Mouse (Mus musculus): Measurements from ENCODE around the gene Zfp358.
A peak's percentile ranks its signal among the peaks of the same experiment; 100 is the strongest.

The Zfp358 gene

DNA sequence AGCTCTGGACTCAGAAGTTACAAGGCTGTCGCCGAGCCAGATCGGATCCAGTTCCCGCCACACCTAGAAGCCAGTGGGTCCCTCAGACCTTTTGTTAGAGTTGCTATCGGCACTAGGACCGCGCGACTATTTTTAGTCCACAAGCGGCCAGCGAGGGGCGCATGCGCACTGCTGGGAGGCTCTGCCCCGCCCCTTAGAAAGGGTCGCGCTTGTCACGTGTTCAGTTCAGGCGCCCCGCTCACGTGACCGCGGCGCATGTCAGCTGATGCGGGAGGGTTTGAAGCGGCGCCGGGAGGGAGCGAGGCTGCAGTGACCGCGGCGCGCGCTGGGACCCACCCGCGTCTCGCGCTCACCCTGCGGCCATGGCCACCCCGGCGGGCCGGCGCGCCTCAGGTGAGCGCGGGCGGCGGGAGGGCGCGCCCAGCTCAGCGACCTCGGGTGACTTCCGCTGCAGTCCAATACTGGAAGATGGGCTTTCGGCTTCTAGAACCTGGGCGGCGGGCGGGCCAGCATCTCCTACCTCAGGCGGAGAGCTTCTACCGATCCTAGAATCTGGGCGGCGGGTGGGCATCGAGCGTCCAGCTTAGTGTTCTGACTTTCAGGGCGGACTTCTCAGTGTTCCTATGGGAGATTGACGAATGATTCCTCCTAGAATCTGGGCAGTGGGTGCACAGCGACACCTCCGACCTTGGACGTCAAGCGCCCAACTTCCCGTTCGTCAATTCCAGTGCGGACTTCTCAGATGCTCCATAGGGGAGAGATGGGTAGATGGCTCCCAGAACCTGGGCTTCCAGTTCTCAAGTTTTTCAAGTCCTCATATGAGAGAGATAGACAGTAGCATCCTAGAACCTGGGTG lies 7.5 kb downstream of the Zfp358 start, which contains the start of gene Mcoln1:
TSS of gene Mcoln1 (plus strand) at position 223 of the 856 bp plus-strand sequence.
- DNase-seq, result peak; percentile 99

DNA sequence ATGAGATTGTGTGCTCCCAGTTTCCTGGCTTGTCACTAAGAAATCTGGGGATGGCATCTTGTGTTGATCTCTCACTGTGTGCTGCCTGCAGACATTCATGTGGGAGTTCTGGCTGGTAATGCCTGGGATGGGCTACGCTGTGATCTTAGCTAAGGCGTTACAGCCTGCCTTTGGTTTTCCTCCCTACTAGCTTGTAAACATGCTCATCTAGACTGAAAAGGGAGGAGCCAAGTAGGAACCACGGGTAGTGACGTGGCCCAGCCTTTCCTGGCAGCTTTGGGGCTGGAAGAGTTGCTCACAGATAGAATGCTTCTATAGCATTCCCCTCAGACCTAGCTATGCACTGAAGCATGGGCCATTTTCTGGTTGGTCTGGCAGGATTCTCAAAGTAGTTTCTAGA lies 9.3 kb downstream of the Zfp358 start:
- no peak for DNase-seq

DNA sequence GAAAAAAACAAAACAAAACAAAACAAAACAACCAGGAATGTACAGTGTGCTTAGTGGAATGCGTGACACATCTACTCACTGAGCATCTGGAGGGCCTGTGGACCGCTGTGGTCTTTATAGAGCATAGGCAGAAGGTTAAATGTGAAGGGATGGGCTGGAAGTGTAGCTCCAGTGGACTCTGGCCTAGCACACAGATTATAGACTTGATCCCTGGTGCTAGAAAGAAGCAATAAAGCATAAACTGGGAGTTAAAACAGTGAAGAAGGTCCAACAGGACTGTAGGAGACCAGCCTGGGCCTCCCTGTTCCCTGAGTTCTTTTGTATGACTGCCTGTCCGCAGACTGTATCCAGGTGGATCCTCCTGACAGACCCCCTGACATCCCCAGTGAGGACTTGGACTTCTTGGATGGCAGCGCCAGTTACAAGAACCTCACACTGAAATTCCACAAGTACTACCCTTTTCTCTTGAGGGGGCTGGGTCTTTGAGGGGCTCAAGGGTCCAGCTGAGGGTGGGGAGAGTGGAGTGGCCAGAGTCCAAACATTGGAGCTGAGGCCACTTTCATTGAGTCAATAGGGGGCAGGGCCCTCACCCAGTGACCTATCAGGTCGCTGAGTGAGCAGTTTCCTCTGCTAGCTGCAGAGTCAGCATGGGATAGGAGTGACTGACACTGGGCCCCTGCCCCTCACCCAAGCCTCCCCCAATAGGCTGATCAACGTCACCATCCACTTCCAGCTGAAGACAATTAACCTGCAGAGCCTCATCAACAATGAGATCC lies 15.2 kb downstream of the Zfp358 start:
- no peak for DNase-seq

DNA sequence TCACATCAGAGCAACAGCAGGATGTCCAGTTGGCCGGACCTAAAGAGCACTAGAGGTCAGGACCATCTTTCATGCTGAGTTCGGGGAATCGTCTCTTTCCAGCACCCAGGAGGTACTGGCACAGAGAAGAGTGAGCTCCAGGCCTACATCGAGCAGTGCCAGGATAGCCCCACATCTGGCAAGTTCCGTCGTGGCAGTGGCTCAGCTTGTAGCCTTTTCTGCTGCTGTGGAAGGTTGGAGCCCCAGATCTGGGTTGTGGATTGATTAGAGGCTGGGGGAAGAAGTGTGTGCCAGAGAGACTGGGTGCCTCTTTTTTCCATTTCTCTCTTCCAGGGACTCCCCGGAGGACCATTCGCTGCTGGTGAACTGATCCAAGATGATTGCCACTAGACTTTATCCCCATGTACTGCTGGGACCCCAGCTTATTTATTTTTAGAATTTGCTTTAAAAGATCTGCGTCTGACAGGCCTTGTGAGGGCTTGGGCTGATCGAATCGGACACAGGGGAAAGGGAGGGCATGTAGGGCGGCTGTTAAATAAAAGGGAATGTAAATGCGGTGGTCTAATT lies 21.8 kb downstream of the Zfp358 start:
- DNase-seq, result no peak

DNA sequence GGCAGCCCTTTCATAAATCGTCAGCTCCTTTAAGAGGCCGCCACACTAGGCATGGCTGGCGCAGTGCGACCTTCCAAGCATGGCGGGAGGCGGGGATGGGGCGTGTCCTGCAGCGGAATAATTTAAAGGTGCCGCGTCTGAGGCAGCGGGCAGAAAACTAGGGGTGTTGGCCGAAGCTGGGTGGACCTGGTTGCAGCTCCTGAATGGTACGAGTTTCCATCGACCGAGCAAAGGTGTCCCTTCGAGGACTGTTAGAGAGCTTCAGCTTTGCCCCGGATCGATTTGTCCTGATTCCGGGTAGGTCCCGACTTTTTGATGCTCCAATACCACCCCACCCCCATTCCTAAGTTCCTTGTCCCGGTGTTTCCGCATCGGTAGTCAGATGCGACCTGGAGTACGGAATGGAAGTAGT lies 22.3 kb downstream of the Zfp358 start, which contains the start of gene Pnpla6:
TSS of gene Pnpla6 (plus strand) at position 125 of the 412 bp plus-strand sequence.
- peak; percentile 93 for DNase-seq

DNA sequence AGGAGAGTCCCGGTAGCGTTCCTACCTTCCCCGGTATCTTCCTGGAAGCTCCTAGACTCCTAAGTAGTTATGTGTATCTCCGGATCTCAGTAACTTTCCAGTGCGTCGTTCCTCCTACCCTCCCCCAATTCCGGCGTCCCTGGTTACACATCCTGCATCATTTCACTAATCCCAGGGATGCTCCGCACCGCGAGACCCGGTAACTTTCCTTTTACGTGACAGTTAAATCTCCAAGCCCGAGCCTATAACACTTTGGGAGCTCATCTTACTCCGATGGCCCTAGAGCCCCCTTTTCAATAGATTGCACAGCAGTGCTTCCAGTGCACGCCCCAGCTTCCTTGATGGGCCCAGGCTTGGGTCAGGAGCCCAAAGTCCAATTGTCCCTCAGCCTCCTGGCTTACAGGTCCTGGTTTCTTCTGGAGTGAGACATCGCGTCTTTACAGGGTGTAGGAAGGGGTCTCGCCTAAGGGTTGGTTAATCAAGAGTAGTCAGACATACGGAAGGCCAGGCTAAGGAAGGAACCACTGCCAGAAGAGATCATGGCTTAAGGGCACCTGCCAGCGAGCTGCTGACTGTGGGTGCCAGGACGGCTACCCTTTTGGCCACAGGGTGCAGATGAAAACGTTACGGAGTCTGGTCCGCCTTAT lies 23.0 kb downstream of the Zfp358 start:
- DNase-seq, result peak; percentile 62

DNA sequence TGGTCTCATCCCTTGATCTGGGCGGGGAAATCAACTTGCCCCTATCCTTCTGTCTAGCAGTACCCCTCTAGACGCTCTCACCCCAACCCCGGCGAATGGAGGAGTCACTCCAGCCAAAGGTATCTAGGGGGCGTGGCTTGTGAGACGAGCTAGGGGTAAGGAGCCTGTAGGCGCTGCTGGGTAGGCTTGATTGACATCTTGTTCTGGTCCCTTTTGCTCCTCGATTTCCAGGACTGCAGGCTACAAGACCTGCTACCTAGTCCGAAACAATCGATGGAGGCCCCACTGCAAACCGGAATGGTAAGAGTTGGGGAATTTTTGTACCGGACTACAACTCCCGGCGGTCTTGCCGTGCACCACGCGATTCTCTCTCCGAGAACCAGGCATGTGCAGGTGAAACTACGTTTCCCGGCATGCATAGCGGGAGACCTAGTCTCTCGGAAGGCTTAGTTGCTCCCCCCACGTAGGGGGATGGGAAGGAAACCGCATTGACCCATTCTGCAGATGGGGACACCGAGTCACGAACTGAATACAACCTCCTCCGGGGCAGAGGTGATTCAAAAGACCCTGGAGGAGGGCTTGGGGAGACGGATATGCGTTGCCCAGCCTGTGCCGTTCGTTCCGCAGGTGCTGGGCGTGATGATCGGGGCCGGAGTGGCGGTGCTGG lies 23.6 kb downstream of the Zfp358 start:
- peak; percentile 94 for DNase-seq

DNA sequence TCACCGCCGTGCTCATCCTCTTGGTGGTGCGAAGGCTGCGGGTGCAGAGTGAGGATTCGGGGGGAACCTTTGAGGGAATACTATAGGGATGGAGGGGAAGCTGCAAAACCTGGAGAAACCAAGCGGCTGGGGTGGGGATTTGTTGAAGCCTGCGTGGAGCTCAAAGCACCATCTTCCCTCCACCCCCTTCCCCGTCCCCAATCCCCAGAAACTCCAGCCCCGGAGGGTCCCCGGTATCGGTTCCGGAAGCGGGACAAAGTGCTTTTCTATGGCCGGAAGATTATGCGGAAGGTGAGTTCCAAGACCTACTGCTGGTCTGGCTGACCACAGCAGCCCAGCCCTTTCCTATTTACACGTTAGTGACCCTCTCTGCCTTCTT lies 24.2 kb downstream of the Zfp358 start:
- peak; percentile 22 for DNase-seq

DNA sequence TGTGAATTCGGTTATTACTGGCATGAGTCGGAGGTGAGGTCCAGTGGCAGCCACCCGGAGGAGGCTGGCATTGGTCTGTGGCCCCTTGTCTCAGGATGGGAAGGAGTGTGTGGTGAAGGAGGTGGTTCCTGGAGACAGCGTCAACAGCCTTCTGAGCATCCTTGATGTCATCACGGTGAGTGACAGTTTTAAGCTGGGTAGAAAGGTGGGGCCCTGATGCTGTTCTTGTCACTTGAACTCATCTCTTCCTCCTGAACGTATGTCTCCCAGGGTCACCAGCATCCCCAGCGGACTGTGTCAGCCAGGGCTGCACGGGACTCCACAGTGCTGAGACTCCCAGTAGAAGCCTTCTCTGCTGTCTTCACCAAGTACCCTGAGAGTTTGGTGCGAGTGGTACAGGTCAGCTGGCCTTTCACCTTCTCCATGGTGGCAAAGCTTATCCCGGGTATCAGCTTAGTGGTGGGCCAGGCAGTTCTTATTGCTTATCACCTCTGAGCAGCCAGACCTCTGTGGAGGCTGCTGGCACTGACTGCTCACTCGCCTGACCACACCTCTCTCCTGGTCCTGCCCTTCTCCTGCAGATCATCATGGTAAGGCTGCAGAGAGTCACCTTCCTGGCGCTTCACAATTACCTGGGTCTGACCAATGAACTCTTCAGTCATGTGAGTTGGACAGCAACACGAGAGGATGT lies 29.2 kb downstream of the Zfp358 start:
- no peak for DNase-seq

DNA sequence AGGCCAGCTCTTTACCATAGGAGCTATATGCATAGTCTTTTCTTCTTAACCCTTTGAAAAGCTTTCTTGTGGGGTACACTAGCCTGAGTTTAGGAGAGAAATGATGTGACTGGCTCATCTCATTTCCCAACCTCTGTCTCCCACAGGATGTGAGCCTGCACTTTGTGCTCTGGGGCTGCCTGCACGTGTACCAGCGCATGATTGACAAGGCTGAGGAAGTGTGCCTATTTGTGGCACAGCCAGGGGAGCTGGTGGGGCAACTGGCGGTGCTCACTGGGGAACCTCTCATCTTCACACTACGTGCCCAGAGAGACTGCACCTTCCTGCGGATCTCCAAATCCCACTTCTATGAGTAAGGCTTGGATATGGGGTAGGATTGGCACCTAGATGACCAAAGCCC lies 37.9 kb downstream of the Zfp358 start:
- no peak for DNase-seq

DNA sequence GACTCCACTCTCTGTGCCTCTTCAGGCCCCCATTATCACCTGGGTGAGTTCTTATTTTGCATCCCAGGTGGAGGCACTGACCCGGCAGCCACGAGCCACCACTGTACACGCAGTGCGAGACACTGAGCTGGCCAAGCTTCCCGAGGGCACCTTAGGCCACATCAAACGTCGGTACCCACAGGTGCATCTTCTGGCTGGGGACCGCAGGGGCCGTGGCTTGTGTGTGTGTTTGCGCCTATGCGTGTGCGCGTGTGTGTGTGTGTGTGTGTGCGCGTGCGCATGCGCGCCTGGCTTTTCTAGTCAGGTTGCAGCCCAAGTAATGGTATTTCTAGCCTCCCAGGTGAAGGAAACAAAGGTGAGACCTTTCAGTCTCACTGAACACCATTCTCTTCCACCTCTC lies 39.0 kb downstream of the Zfp358 start:
- DNase-seq, result no peak

DNA sequence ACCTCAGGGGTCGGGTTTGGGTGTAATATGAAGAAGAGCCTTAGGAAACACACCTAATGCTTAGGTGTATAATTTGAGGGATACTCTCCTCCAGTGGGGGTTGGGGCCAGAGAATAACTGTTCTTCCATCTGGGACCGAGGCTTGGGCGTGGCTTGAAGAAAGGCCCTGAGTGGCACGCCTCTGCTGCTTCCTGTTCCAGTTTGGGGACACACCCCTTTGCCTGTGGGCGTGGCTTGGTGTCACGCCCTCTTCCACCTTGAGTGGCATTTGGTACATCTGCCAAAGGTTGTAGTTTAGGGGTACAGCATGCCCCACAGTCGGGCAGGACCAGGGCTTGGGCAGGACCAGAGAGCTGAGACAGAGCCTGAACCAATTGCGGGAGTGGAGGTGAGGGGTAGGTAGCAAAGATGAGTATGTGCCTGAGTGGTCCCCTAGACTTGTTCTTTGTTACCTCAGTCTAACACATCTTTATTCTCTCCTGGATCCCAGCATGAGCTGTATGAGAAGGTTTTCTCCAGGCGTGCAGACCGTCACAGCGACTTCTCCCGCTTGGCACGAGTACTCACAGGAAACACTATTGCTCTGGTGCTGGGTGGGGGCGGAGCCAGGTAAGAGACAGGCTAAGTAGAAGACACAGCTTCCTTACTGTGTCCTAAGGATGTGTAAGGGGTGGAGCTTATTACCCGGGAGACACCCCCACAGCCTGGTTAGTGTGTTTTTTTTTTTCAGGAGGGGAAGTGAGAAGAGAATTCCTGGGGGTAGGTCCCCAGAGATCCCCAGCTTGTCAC lies 43.3 kb downstream of the Zfp358 start:
- peak; percentile 9 for DNase-seq

DNA sequence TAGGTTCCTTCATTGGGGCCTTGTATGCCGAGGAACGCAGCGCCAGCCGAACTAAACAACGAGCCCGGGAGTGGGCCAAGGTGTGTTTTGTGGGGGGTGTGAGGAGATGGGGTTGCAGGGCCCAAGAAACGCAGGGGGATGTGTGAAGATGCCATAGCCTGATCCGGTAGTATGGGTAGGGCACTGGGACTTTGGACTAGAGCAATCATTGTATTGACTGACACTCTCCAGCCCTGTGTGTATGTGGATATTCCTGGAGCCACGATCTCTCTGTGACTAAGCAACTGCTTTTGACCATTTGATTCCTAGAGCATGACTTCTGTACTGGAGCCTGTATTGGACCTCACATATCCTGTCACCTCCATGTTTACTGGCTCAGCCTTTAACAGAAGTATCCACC lies 44.0 kb downstream of the Zfp358 start:
- DNase-seq, result no peak

DNA sequence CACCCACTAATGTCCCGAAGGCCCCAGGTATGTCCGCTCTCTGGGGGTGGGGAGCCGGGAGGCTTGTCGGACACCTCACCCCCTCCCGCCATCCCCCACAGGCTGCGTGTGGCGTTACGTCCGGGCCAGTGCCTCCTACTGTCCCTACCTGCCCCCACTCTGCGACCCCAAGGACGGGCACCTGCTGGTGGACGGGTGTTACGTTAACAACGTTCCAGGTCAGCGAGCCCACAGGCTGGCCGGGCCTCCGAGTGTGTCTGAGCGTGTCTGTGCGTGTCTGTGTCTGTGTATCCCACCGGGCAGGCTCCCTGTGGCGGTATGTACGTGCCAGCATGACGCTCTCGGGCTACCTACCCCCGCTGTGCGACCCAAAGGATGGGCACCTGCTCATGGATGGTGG lies 44.7 kb downstream of the Zfp358 start:
- DNase-seq, result no peak

DNA sequence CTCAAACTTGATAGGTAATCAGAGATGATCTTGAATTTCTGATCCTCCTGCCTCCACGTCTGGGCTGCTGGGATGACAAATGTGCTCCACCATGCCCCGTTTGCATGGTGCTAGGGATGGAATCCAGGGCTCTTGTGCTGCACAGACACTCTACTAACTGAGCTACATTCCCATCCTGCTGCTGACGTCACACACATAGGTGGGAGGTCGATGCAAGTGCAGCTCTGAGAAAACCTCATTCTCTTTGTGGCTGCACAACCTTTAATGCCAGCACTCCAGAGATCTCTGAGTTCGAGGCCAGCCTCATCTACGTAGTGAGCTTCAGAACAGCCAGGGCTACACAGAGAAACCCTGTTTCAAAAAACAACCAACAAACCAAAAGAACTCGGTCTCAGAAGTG lies 46.2 kb downstream of the Zfp358 start:
- no peak for DNase-seq

DNA sequence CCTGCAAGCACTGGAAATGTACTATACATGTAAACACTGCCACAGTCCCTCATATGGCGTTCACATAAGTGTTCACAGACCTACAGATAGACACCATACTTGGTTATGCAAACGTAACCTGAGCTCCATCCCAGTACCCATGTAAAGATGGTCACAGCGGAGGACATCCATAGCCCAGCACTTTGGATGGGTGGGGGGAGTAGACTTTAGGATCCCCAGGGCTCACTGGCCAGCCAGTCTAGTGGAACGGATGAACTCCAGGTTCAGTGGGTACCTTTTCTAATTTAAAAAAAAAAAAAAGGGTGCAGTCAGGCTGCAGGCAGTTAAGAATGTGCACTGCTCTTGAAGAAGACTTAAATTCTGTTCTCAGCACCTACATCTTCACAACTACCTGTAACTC lies 47.1 kb downstream of the Zfp358 start:
- no peak for DNase-seq

DNA sequence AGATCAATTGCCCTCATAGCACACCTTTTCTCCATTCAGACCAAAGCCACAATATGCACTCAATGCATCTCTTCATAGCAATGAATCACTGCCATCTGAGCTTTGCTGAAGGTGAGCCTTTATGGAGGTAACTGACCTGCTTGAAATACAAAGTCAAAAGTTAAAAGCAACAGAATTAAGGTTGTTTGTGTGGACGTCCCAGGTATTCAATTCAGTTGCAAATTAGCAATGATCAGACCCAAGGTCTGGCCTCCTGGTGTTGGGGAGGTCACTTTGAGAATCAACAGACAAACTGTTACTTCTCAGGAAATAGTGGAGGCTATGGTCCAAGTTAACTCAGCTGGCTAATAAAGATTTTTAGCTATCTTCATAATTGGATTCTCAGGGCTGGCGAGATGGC lies 53.6 kb downstream of the Zfp358 start:
- no peak for DNase-seq
